Mouse (Mus musculus) brain, embryonic 14.5 days (tissue): ENCODE measurements around the gene Reln. TPM values are rescaled to one million over a fixed set of nuclear protein-coding genes. Genes with fewer than 3 reads are reported as not detected.

Source experiments
- DNase-seq: peaks from one replicate; pipeline ENCODE4 v3.0.0-alpha.2; 2011; ENCODE audit warnings: low read depth
- CTCF ChIP-seq: fragments of 200-500 bp; IDR thresholded peaks from 2 replicates; pipeline ENCODE4 v1.5.1; 2012; ENCODE audit warnings: inconsistent platforms, mild to moderate bottlenecking, moderate library complexity, borderline replicate concordance; ENCODE audit not compliant: insufficient read depth, insufficient read length; ENCODE audit errors: extremely low read depth
- POLR2A ChIP-seq: fragments of 200-500 bp; IDR thresholded peaks from 2 replicates; pipeline ENCODE4 v1.6.1; 2012; ENCODE audit warnings: mild to moderate bottlenecking, inconsistent platforms, borderline replicate concordance; ENCODE audit not compliant: poor library complexity, insufficient read depth, insufficient read length, severe bottlenecking; ENCODE audit errors: extremely low read depth
- polyA plus RNA-seq: library from polyadenylated mRNA; depleted of rRNA; stranded (reverse); fragments of >200 nt; gene quantifications from 2 replicates; pipeline ENCODE4 v1.2.3, GENCODE M21; 2012

Gene Reln
- polyA plus RNA-seq, 1 experiment: 127 TPM

DNA sequence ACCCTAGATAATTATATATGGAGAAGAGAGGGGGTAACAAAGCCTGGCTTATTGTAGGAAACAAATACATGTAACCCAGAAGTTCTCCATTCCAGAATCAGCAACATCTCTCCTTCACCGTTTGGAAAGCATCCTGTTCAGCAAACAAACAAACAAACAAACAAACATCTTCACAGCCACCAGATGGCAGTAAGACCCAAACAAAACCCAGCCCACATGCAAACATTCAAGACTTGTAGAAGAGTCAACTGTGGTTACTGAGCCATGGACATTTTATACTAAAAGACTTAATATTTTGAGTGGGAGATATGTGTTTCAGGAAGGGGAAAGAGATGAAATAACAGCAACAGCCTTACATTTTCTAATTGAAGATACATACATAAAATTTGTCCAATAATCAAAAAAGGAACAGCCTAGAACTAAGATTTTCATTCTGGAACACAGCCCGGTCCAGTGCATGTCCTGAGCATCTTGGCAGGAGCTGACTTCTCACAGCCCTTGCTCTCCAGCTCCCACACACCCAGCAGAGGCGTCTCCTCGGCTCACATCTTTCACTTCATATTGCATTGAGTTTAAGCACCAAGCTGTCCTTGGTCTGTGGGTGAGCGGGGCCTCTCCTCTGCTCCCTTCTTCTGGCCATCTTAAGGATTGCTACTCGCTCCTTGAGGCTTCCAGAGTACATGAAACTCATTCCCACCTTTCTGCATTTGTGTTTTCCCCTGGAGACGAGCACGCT is 411.0 kb downstream of the Reln start:
- TF ChIP-seq POLR2A: no peak
- peak; percentile 53; the same call in 1 of the 2 replicates for TF ChIP-seq CTCF
- peak; percentile 84 for DNase-seq

DNA sequence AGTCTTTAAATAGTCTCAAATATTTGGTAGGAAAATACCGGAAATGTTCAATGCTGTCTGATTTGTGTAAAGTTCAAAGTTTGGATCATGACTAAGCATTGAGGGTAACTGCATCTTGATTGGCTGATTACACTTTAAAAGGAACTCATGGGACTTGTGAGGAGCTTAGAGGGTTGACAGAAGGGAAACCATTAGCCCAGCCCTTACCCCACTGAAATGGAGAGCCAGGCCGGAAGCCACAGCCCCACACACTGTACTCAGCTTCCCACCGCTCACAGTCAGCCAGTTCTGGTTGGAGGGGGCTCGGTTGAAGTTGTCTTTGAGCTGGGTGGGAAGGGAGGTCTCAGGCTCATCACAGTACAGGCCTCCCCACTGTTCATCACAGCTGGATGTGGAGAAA is 413.4 kb downstream of the Reln start:
- TF ChIP-seq POLR2A (no peak), CTCF (no peak)
- no peak for DNase-seq

DNA sequence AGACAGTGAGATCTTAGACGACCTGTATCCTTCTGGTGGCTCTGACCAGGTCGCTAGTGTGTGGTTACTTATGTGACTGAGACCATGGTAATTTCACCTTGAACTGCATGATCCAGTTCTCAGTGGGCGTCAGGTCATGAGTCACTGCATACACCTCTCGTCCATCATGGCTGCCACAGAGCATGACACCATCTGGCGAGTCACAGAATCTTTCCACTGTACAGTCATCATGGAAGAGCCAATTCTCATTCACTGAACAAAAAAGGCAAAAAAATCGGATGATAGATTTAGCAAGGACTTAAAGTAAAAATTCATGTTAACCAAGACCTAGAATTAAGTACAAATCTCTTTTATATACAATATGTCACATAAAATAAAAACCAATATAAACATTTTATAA is 424.2 kb downstream of the Reln start:
- TF ChIP-seq POLR2A (no peak), CTCF (no peak)

DNA sequence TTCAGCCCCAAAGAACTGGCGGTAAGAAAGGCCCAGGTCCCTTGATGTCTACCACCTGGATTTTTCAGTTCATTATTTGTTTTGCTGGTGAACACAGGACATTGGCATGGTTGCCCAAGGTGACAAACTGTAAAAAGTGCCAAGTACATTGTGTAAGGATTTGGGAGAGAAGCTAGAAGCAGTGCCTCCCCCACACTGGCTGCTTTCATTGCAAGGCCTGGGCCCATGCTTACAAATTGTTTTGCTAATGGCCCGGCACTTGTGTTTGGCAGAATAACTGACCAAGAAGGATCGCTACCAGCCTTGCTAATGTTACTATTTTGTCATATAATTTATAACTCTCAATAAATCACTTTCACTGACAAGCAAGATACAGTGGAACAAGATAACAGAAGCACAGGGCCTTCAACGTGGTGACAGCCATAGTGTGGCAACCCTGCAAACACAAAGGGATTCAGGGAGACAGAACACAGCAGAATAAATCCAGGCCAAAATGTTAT is 425.2 kb downstream of the Reln start:
- TF ChIP-seq CTCF (no peak), POLR2A (no peak)
- DNase-seq: no peak

More for the DNA sequence above, 424.2 kb downstream of the Reln start:
- no peak for DNase-seq

DNA sequence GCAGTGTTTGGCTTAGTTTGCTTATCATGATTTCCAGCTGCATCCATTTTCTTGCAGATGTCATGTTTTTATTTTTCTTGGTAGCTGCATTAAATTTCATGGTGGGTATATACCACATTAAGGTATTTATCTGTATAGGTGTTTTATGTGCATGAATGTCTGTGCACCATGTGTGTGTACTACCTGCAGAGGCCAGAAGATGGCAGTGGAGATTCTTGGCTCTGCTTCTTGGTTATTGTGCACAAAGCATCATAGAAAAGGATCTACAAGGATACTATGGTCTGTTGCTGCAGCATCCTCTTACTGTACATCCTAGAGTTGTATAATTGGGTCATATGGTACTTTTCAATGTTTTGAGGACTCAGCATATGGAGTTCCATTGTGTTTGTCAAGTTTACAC is 428.5 kb downstream of the Reln start:
- TF ChIP-seq CTCF (peak; percentile 28; the same call in 1 of the 2 replicates), POLR2A (no peak)
- DNase-seq: no peak

DNA sequence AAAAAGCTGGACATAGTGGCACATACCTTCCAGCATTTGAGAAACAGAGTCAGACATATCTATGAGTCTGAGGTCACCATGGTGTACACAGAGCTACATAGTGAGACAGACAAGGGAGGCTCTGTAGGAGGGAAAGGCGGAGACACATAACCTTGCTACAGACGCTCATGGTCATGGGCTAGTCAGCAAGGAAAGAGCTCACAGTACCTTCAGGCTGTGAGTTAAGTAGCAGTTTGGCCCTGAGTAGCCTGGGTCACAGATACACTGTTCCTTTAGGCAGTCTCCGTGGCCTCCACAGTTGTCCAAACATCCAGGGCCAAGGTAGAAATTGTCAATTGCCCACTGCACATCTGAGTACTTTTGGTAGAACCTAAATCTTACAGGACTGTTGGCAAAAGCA is 429.7 kb downstream of the Reln start:
- no peak for DNase-seq

DNA sequence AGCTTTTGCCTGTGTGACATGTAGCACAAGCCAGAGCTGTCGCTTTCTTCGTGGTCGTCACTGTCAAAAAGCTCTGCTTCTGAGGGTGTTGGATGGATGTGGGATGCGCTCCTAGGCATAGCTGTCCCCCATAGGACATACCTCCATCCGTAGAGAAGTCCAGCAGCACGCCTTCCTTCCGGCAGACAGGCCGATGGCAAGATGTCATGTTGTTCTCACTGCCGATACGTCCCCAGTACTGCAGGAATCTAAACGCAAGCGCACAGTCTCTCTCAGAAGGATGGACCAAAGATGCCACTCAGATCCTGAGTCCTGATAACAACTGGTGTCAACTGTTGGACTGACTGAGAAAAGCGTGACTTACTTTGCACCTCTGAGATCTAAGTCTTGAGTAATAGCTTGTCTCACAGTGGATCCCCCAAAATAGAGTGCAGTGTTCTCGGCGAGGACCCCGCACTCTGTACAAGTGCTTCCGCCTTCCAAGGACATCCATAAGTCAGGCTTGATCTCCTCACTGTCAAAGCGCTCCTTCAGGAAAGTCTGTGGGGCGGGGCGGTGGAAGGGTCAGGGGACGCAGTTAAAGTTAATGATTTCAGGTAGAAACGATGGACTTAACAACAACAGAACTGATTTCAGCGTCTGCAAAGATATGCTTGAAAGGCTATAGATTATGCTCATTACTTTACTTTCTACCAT is 431.5 kb downstream of the Reln start:
- TF ChIP-seq CTCF: no peak
- no peak for TF ChIP-seq POLR2A
- no peak for DNase-seq

More for the DNA sequence above, 429.7 kb downstream of the Reln start:
- TF ChIP-seq POLR2A (no peak), CTCF (no peak)

DNA sequence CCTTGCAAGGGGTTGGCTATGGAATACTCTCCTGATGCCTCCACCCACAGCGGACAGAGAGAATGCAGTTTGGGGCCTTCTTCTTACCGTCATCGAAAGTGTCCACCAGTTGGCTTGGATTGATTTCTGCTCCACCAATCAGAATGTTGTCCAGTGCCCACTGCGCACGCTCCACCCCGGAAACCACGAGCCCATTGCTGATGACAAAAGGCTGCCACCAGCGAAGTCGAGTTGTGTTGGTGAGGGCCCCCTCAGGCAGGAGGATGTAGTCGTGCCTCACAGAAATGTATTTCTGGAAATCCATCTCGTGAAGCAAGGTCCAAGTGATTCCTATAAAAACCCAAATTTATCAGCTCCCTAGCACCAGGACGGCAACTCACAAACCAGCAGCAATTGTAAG is 433.8 kb downstream of the Reln start:
- no peak for TF ChIP-seq POLR2A
- TF ChIP-seq CTCF: no peak
- DNase-seq: no peak

DNA sequence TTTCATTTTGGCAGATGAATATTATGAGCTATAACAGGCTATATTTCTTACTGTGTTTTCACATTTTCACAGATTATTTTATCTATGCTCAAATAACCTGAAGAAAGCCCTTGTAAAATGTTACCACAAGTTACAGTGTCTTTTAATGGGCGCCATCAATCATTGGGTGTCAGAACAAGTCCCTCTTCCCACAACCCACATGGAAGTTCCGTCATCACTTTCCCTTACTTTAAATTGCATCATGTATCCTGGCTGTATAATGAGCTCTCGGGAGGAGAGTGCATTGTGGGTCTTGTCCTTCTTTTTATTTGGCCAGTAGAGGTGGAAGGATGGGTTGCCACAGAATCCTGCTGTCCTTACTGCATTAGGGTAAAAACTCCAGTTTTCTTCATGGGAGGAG is 434.8 kb downstream of the Reln start:
- TF ChIP-seq POLR2A: no peak
- no peak for TF ChIP-seq CTCF
- DNase-seq: no peak

DNA sequence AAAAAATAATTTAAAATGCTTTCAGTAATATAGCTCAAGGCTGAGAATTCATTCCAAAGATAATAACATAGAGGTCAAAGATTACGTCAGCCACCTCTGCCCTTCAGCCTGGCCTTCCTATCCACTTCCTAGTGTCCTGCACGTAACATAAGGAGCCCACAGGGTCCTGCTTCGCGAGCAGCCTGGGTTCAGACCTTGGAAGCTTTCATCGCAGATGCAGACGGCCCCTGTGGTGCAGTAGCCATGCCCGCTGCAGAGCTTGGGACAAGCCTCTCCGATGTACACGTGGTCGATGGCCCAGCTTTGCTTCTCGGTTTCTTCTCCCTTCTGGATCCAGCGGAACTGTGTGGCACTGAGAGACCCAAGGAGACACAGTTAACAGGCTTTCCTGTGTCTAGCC is 443.1 kb downstream of the Reln start:
- TF ChIP-seq CTCF (no peak), POLR2A (no peak)
- no peak for DNase-seq

DNA sequence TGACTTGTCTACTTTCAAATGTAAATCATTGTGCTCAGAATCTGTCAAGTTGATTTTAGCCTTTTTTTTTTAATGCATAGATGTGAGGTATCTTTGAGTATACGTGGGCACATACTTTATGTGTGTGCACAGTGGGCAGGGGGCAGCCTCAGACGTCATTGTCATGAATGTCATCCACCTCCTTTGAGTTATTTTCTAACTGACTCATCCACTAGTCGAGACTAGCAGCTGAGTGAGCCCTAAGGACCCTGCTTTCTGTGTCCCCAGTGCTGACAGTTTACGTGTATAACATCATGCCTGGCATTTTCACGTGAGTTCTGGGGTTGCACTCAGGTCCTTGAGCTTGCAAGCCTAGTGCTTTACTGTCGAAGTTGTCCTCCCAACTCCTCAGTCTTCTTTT is 443.6 kb downstream of the Reln start:
- no peak for DNase-seq
- TF ChIP-seq POLR2A (no peak), CTCF (no peak)

DNA sequence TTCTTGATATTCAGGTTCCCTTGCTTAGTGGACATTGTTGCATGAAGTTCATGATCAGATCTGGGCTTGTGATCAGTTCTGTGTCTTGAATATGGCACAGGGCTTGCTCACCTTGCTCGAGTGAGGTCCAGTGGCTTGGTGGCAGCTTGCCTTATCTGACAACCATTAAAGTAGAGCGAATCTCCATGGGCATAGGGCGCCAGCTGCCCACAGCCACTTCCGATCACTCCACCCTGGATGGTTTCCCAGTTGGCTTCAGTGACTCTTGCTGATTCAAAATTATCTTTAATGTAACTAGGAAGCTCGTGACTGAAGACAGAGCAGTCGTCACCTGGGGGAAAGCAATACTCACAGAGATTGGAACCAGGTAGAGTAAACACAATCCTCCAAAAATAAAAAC is 445.6 kb downstream of the Reln start:
- DNase-seq: no peak
- TF ChIP-seq CTCF (no peak), POLR2A (no peak)

DNA sequence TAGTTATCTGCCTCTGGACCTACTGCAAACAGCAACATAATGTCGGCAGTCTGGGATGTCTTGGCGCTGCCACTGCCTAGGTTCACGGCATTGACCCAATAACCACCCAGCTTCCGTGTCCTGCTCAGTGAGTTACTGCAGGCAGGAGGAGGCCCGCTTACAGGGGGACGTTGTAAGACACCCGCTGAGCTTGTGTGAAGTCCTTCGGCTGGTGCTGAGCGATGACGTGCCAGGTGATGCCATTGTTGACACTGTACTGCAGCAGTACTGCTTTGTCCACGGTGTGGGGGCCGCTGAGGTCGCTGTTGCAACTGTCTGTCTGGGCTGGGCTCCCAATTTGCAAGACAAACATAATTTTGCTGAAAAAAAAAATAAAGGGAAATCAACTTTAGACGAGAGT is 447.9 kb downstream of the Reln start:
- TF ChIP-seq CTCF (no peak), POLR2A (no peak)
- DNase-seq: no peak
